Mouse (Mus musculus) kidney, embryonic 16.5 days (tissue): ENCODE measurements at regions not wholly inside any gene's neighbourhood (a gene's known extent, or its start where the extent isn't known, plus 50 kb on each side); places are given as distances from the start of the nearest gene placed in this dataset.

Experiments used
- ATAC-seq: fragments of 200-750 bp; cut with Nextera tagmentation; 2 replicates; pipeline ENCODE4 v1.8.0; 2017; ENCODE audit warnings: moderate TSS enrichment; ENCODE audit not compliant: low FRiP score, low TSS enrichment
- H3K27ac ChIP-seq: fragments of 300-500 bp; sonication (generic); 2 replicates; pipeline ENCODE4 v1.5.1; 2014; ENCODE audit warnings: low read length
- H3K27me3 ChIP-seq: fragments of 300-500 bp; sonication (generic); 2 replicates; pipeline ENCODE4 v1.6.1; 2014; ENCODE audit warnings: low read length, control low read depth, mixed read lengths; ENCODE audit not compliant: insufficient read depth
- H3K36me3 ChIP-seq: fragments of 300-500 bp; sonication (generic); 2 replicates; pipeline ENCODE4 v1.6.1; 2014; ENCODE audit warnings: low read length, control low read depth, mixed read lengths; ENCODE audit not compliant: insufficient read depth
- H3K4me1 ChIP-seq: fragments of 300-500 bp; sonication (generic); 2 replicates; pipeline ENCODE4 v1.6.1; 2014; ENCODE audit warnings: low read length, control low read depth, mixed read lengths; ENCODE audit not compliant: insufficient read depth
- H3K4me2 ChIP-seq: fragments of 300-500 bp; sonication (generic); replicated peaks from 2 replicates; pipeline ENCODE4 v1.6.1; 2014; ENCODE audit warnings: low read depth, low read length
- H3K4me3 ChIP-seq: fragments of 300-500 bp; sonication (generic); 2 replicates; pipeline ENCODE4 v1.5.1; 2014; ENCODE audit warnings: mild to moderate bottlenecking, low read length
- H3K9ac ChIP-seq: fragments of 300-500 bp; sonication (generic); replicated peaks from 2 replicates; pipeline ENCODE4 v1.6.1; 2014; ENCODE audit warnings: low read length
- H3K9me3 ChIP-seq: fragments of 300-500 bp; sonication (generic); 2 replicates; pipeline ENCODE4 v1.6.1; 2016; ENCODE audit warnings: low read length, control low read depth
- WGBS: fragments of 180-500 bp; shearing (Covaris S2); extraction: QIAGEN DNeasy Blood & Tissue Kit; methylation state at CpG from one replicate; pipeline ENCODE4 v1.1.7; 2014; 5-methylcytosine and 5-hydroxymethylcytosine counted together

DNA sequence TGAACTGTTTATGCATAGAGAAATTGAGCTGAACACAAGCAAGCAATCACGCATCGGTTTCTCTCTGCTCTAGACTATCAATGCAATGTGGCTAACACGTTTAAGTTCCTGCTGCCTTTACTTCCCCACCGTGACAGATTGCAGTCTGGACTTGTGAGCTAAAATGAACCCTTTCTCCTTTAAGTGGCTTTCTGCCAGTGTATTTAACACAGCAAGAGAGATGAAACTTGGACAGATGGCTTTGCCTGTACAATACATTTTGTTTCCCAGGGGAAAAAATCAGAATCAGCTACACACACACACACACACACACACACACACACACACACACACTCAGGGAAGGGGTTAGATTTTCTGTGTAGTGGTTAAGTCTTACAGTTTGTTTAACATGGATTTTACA, 206.8 kb downstream of the Sp3 start:
- Histone ChIP-seq H3K27ac (no peak overlapping the region), H3K27me3 (no peaks in the 10 kb centered on the region), H3K36me3 (no peaks in the 10 kb centered on the region), H3K4me3 (no peak overlapping the region), H3K9ac (no peak overlapping the region), H3K4me1 (no peaks in the 10 kb centered on the region), H3K9me3 (no peaks in the 10 kb centered on the region; the same call in 1 of the 2 replicates), H3K4me2 (no peak overlapping the region)
- ATAC-seq = no peak
- WGBS = 87% methylated on average over 4 of the region's 4 CpGs

DNA sequence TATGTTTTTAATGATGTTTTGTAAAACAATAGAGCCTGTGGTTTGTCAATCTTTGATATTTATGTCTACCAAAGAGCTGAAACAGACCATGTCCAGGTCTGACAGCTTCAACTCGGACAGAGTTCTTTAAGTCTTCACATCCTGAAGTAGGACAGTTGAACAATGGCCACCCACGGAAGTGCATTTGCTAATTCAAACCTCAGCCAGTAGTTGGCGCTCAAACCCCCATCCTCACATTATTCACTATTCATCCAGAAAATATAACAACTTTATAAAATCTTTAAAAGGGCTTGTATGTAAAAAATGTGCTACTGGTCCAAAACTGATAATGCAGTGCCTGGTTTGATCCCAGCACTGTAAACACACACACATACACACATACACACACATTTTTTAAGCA, 202.9 kb downstream of the Sp3 start:
- no peak overlapping the region for H3K4me2 ChIP-seq
- 69% methylated on average over 3 of the region's 3 CpGs for WGBS
- no peaks in the 10 kb centered on the region for H3K27me3 ChIP-seq
- H3K9ac ChIP-seq = no peak overlapping the region
- H3K36me3 ChIP-seq = no peaks in the 10 kb centered on the region
- H3K27ac ChIP-seq = no peak overlapping the region
- ATAC-seq = no peak
- no peaks in the 10 kb centered on the region for H3K4me1 ChIP-seq
- no peak overlapping the region for H3K4me3 ChIP-seq
- no peaks in the 10 kb centered on the region for H3K9me3 ChIP-seq

DNA sequence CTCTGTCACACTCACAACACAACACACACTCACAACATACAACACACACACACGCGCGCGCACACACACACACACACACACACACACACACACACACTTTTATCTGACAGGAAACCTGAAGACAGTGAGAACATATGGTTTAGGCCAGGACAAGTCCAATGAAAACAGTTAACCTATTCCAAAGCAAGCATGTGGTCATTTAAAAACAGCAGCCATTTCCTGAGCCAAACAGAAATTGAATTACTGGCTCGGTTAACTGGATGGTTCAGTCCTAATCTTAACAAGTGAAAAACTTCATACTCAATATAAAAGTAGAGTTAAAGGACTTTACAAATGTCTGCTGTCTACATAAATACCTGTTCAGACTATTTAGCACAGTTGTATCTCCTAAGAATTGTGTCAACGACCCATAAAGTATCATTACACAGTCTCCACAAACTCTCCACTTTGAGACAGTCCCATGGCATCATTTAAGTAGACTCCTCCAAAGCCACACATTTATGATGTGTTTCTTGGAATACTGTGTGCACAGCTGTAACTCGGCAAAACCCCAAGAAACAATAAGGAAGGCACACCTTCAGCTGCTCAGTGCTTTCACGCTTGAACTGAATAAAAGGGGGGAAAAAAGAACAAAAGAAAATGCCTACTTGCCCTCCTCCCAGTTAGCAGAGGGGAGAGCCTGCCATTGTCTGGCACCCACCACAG, 202.3 kb downstream of the Sp3 start:
- no peak overlapping the region for H3K4me3 ChIP-seq
- no peak overlapping the region for H3K27ac ChIP-seq
- H3K9me3 ChIP-seq = no peaks in the 10 kb centered on the region
- 75% methylated on average over 8 of the region's 8 CpGs for WGBS
- H3K4me1 ChIP-seq = no peaks in the 10 kb centered on the region
- no peak overlapping the region for H3K9ac ChIP-seq
- H3K36me3 ChIP-seq = no peaks in the 10 kb centered on the region
- no peak for ATAC-seq
- no peaks in the 10 kb centered on the region for H3K27me3 ChIP-seq
- no peak overlapping the region for H3K4me2 ChIP-seq

DNA sequence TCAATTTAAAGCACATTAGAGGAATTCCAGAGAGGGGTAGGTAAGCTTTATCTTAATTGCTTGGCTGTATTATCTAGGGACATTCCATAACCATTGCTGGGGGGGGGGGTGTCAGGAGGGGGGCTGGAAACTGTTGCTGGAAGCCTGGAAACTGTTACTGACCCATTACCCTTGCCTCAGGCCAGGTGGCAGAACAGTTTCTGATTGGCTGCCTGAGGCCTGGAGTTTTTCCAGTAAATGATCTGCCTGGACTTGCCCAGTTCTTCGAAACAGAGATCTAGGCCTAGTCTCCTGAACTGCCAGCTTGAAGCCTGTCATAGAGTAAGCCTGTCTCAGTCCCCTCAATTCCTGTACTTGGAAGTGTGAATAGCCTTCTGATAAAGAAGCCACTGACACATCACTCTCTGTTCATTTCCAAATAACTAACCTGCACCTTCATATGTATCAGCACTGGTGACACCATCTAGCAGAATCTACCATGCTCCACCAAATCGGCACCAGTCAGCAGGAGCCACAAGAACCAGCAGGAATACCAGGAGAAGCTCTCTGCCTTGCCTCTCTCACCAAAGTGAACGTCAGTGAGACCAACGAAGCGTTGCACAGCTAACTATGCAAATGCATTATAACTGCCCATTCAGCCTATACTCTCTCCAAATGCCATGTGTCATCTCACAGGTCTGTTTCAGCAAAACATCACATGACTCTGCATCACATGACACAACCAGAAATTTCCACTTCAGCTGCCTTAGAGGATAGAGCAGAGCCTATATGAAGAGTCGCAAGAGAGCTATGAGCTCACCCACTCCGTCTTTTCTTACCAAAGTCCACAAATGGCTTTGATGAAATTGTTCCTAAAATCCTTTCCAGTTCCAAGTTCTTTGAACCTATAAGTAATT, 200.7 kb downstream of the Sp3 start:
- Histone ChIP-seq H3K36me3 (no peaks in the 10 kb centered on the region), H3K27ac (no peak overlapping the region), H3K4me1 (no peaks in the 10 kb centered on the region), H3K4me3 (no peak overlapping the region), H3K27me3 (no peaks in the 10 kb centered on the region), H3K4me2 (no peak overlapping the region), H3K9me3 (no peaks in the 10 kb centered on the region), H3K9ac (no peak overlapping the region)
- ATAC-seq = no peak
- WGBS = 81% methylated on average over 7 of the region's 7 CpGs

DNA sequence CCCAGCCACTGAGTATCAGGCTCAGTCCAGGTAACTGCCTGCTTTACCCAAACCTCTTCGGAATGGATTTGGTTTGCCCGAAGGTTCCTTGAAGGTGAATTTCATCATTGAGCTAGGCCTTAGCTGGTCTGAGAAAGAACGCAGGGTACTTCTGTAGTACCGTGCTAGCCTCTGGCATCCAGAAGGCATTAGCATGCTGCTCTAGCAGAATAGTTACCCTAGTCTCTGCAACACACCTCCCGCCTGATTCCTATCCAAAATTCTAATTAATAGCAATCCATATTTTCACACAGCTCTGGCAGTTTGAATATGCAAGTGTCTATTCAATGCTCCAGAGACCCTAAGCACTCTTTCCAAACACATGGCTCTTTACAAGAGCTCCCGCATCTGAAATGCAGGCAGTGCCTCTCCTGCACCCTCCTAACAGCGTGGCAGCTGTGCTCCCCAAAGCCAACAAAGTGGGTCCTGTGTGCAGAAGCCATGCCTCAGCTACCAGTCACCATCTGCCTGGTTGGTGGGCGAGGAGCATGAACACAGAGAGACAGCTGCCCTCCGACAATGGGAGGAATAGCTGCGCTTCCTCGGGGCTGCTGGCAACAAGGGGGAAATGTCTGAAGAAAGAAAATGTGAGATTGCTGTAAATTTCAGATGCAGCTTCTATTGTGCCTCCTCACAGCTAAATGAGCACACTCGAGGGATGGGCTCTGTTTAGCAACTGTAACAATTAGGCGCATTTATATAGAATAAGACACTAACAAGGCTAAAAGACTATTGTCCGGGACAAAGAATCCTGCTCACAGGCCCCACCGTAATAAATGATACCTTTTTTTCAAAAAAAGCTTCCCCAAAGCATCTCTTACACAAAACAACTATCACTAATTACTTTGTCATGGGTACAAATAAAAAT, 198.6 kb downstream of the Sp3 start:
- no peak overlapping the region for H3K27ac ChIP-seq
- H3K4me3 ChIP-seq = no peak overlapping the region
- H3K4me2 ChIP-seq = no peak overlapping the region
- no peak overlapping the region for H3K9ac ChIP-seq
- H3K36me3 ChIP-seq = no peaks in the 10 kb centered on the region
- H3K4me1 ChIP-seq = no peaks in the 10 kb centered on the region
- no peaks in the 10 kb centered on the region for H3K27me3 ChIP-seq
- no peak for ATAC-seq
- WGBS = 88% methylated on average over 15 of the region's 15 CpGs
- no peaks in the 10 kb centered on the region for H3K9me3 ChIP-seq

GRCm38 (mm10) chr2:72782355-72782754, 197.9 kb downstream of the Sp3 start:
- no peak overlapping the region for H3K4me2 ChIP-seq
- H3K4me3 ChIP-seq = no peak overlapping the region
- no peaks in the 10 kb centered on the region for H3K36me3 ChIP-seq
- H3K9ac ChIP-seq = no peak overlapping the region
- ATAC-seq = no peak
- no peaks in the 10 kb centered on the region for H3K27me3 ChIP-seq
- H3K27ac ChIP-seq = no peak overlapping the region
- H3K4me1 ChIP-seq = no peaks in the 10 kb centered on the region
- WGBS = 50% methylated on average over 7 of the region's 7 CpGs
- H3K9me3 ChIP-seq = no peaks in the 10 kb centered on the region

- 80% methylated on average over 8 of the region's 8 CpGs for WGBS
- no peak for ATAC-seq
- H3K4me1 ChIP-seq = no peaks in the 10 kb centered on the region
- no peak overlapping the region for H3K27ac ChIP-seq
- no peak overlapping the region for H3K9ac ChIP-seq
- H3K4me2 ChIP-seq = no peak overlapping the region
- no peaks in the 10 kb centered on the region for H3K9me3 ChIP-seq
- H3K36me3 ChIP-seq = no peaks in the 10 kb centered on the region
- no peaks in the 10 kb centered on the region for H3K27me3 ChIP-seq
- H3K4me3 ChIP-seq = no peak overlapping the region
Observed at GRCm38 (mm10) chr2:72785365-72786043, 194.7 kb downstream of the Sp3 start.

DNA sequence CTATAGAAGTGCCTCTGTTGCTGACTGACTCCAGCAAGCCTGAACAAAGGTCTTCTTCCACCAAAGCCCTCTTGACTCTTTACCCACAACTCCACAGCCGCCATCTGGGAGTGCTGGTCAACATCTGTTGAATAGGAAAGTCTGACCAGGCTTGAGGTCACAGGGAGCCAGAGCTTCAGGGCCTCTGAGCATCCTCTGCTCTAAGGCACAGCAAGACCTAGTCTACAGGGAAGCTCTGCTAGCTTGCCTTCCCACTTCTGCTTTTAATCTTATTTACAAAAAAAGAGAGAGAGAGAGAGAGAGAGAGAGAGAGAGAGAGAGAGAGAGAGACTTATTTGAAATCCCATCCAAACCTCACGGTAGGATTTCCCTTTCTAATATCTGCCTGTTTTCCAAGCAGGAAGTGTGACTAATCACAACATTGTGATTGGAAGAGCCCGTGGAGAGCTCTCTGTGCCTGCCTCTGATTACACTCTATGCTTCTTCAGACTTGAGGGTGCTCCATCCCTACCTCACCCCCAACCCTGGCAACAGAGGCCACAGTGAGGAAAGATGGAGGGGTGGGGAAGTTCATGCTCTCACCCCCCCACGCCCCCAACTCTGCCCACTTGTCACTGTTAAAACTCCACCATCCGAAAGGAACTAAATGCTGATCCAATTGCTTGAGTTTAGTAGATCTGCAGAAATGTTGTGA, 194.1 kb downstream of the Sp3 start:
- no peak for ATAC-seq
- Histone ChIP-seq H3K4me3 (no peak overlapping the region), H3K4me2 (no peak overlapping the region), H3K4me1 (no peaks in the 10 kb centered on the region), H3K27ac (no peak overlapping the region), H3K9ac (no peak overlapping the region), H3K36me3 (no peaks in the 10 kb centered on the region), H3K27me3 (no peaks in the 10 kb centered on the region), H3K9me3 (no peaks in the 10 kb centered on the region)
- WGBS = 61% methylated on average over 5 of the region's 5 CpGs

DNA sequence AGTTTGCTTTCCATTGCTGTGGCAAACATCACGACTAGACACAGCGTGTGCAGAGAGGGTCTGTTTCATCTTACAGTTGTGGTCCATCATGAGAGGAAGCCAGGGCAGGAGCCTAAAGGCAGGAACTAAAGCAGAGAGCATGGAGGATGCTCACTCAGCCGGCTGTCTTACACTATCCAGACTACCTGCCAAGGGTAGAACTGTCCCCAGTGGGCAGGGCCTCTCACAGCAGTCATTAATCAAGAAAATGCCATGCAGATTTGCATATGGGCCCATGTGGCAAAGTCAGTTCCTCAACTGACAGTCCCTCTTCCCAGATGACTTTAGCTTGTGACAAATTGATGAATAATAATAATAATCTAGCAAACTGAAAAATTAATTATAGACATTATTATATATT, 192.6 kb downstream of the Sp3 start:
- Histone ChIP-seq H3K4me1 (no peaks in the 10 kb centered on the region), H3K4me2 (no peak overlapping the region), H3K27ac (no peak overlapping the region), H3K9ac (no peak overlapping the region), H3K9me3 (no peaks in the 10 kb centered on the region), H3K4me3 (no peak overlapping the region), H3K36me3 (no peaks in the 10 kb centered on the region), H3K27me3 (no peaks in the 10 kb centered on the region)
- WGBS = 86% methylated on average over 3 of the region's 3 CpGs
- no peak for ATAC-seq
